Mouse (Mus musculus): Measurements from ENCODE around the gene Gnptab. TPM values are rescaled to one million over a fixed set of nuclear protein-coding genes. Genes with fewer than 3 reads are reported as not detected.
"Not testable (repeated sequence)": the region's sequence is repeated elsewhere in the genome, so short reads cannot be mapped to it uniquely, and the experiment has no call there.

Gnptab gene
- polyA plus RNA-seq, 1 experiment from 2014 or later: 7.3 TPM

DNA sequence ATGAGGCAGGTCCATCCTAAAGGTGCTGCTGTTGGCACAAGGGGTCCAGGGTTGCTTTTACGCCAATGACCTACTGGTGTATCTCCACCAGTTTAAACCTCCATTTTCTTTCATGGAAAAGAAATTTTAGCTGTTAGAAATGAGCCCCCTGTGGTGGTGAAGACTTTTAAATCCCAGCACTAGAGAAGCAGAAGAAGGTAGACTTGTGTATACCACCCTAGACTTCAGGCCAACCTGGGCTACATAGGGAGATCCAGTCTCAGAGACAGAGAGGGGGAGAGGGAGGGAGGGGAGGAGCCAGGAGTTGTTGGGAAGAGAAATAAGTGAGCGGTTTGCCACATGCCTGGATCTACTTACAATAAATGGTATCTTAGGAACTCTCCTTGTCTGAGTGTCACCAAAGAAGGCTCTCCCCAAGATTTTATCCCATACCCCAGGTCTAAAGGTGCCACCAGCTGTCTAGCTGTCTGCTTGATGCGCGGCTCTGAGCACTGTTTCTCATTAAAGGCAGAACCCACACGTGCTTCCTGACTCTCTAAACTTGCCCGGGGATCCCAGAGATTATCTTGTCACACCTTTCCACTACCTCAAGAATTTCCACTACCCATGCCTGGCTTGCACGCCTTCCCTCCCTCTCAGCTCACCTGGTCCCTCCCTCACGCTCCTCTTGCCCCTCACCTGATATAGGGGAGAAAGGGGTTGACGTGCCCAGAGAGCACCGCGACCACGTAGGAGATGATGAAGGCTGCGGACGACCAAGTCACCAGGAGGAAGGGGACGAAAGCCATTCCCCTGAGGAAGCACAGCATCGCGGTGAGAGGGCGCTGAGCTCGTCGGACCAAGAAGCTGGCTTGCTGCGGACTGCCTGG, 22.6 kb upstream of the Gnptab start:
- Histone ChIP-seq H3K4me1 (peaks cover 13% of the 10 kb centered on the region), H3K27me3 (replicated peaks) (peaks cover 28% of the 10 kb centered on the region), H3K36me3 (no peaks in the 10 kb centered on the region), H3K9me3 (replicated peaks) (no peaks in the 10 kb centered on the region), H3K4me3 (peak overlapping the region; percentile 60), H3K9ac (peak overlapping the region; percentile 40), H3K27ac (no peak overlapping the region), H3K4me2 (peak overlapping the region; percentile 78)
- ATAC-seq: peak; percentile 38
- 9% methylated on average over 21 of the region's 21 CpGs for WGBS (ENCODE audit: insufficient replicate concordance)

DNA sequence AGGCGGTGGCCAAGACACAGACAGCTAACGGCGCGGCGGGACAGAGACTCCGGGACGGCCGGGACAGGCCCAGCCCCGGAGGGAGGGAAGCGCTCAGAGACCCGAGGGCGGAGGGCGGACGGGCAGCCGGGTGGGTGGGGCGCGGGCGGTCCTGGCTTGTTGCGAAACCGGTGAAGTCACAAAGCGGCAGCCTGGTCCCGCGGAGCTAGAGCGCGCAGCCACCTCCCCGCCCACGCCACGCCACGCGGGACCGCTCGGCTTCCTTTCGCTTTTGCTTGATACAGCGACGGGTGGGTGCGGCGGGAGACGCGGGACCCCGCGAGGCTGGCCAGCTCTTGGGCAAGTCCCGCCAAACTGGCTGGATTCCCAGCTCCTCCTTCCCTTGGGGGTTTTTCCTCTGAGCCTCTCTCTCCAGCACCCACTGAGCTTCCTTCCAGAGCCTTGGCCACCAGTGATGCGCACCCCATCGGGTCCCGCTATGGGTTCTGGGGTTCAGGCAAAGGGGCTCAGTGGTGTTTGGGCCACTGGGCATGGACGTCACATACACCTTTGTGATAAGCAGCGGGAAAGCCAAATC, 21.9 kb upstream of the Gnptab start:
- H3K9me3 ChIP-seq (replicated peaks): no peaks in the 10 kb centered on the region
- WGBS (ENCODE audit: insufficient replicate concordance): 2% methylated on average over 47 of the region's 47 CpGs
- ATAC-seq: peak; percentile 82
- no peak overlapping the region for H3K27ac ChIP-seq
- peaks cover 28% of the 10 kb centered on the region for H3K27me3 ChIP-seq (replicated peaks)
- peaks cover 10% of the 10 kb centered on the region; the same call in 1 of the 2 replicates for H3K4me1 ChIP-seq
- H3K36me3 ChIP-seq: no peaks in the 10 kb centered on the region
- H3K4me2 ChIP-seq: peak overlapping the region; percentile 78
- H3K9ac ChIP-seq: peak overlapping the region; percentile 40
- H3K4me3 ChIP-seq: peak overlapping the region; percentile 60

DNA sequence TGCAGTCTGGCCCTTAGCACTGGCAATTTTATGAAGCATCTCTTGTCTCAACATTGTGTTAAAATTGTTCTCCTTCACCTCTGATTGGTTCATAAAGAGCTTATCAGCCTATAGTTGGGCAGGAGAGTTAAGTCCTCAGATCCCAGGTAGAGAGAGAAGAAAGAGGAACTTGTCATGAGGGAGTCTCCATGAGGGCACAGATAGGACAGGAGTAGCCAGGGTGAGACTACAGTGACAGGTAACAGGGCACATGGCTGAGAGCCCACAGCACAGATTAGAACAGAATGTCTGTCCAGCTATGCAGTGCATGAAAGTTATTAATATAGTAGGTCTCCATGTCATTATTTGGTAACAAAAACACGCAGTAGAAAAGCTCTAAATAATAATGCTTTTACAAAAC, 16.7 kb upstream of the Gnptab start:
- peaks cover 8% of the 10 kb centered on the region for H3K27me3 ChIP-seq (replicated peaks)
- H3K36me3 ChIP-seq: no peaks in the 10 kb centered on the region
- WGBS (ENCODE audit: insufficient replicate concordance): 68% methylated on average over 1 of the region's 1 CpGs
- H3K9me3 ChIP-seq (replicated peaks): no peaks in the 10 kb centered on the region
- H3K4me1 ChIP-seq: peaks cover 3% of the 10 kb centered on the region; the same call in 1 of the 2 replicates
- H3K9ac ChIP-seq: no peak overlapping the region
- no peak for ATAC-seq
- H3K4me3 ChIP-seq: no peak overlapping the region
- H3K27ac ChIP-seq: no peak overlapping the region
- no peak overlapping the region for H3K4me2 ChIP-seq

DNA sequence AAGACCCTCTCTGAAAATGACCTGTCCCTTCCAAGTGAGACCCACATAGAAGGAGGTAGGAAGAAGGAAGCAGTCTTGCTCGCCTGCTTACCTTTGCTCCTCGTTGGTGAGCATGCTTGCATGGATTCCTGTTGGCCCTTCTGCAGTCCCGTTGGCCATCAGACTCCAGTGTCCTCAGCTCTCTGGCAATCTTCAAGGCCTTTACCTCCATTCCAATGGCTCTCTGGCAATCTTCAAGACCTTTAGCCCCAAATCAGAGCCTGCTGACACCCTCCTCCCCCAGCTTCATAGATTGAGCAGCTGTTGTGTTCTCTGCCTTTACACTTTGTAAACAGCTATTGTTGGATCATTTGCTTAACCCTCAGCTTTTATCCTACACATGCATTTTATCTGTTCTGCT, 14.7 kb upstream of the Gnptab start:
- no peak overlapping the region for H3K4me2 ChIP-seq
- WGBS (ENCODE audit: insufficient replicate concordance): 50% methylated on average over 3 of the region's 3 CpGs
- H3K9ac ChIP-seq: no peak overlapping the region
- H3K27me3 ChIP-seq (replicated peaks): no peaks in the 10 kb centered on the region
- H3K4me1 ChIP-seq: no peaks in the 10 kb centered on the region
- H3K9me3 ChIP-seq (replicated peaks): no peaks in the 10 kb centered on the region
- H3K4me3 ChIP-seq: no peak overlapping the region
- H3K27ac ChIP-seq: no peak overlapping the region
- H3K36me3 ChIP-seq: no peaks in the 10 kb centered on the region
- no peak for ATAC-seq

DNA sequence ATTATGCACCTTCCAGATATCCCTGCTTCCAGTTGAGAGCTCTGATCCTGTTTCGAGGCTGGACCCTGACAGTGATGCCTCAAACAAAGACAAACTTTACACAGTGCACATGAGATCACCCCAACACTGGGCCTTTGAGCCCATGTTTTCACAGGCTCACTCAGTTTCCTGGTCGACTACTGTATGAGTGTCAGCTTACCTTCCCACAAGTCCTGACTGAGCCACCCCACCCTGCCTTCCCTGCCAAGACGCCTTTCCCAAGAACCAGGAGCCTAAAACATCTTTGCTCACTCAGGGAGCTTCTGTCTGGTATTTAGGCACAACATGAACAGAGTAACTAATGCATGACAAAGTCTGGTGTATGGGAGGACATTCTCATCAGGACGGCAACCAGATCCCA, 9.7 kb upstream of the Gnptab start:
- Histone ChIP-seq H3K9me3 (replicated peaks) (no peaks in the 10 kb centered on the region), H3K27me3 (replicated peaks) (no peaks in the 10 kb centered on the region), H3K4me1 (no peaks in the 10 kb centered on the region), H3K27ac (no peak overlapping the region), H3K36me3 (no peaks in the 10 kb centered on the region), H3K4me2 (no peak overlapping the region), H3K4me3 (no peak overlapping the region), H3K9ac (no peak overlapping the region)
- ATAC-seq: no peak
- 53% methylated on average over 4 of the region's 4 CpGs for WGBS (ENCODE audit: insufficient replicate concordance)

DNA sequence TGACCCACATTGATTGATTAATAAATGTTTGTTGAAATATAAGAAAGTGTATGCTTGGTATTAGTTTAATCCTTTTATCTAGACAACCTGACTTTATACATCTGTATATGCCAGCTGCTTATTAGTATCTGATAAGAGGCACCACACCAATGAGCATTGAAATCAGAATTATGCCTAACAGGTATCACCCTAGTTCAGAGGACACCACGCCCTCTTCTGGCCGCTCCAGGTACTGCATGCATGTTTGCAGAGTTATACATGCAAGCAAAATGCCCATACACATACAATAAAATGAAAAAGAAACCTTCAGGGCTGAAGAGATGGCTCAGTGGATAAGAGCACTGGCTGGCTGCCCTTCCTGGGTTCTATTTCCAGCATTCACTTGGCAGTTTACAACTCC, 7.1 kb upstream of the Gnptab start:
- Histone ChIP-seq H3K4me2 (no peak overlapping the region), H3K9ac (no peak overlapping the region), H3K27ac (no peak overlapping the region), H3K36me3 (no peaks in the 10 kb centered on the region), H3K4me3 (no peak overlapping the region), H3K9me3 (replicated peaks) (no peaks in the 10 kb centered on the region), H3K4me1 (no peaks in the 10 kb centered on the region), H3K27me3 (replicated peaks) (0 out of 2 replicates have a peak, but pooled peaks cover 8% of the 10 kb centered on the region)
- ATAC-seq: no peak
- WGBS (ENCODE audit: insufficient replicate concordance): 3% methylated on average over 2 of the region's 2 CpGs

DNA sequence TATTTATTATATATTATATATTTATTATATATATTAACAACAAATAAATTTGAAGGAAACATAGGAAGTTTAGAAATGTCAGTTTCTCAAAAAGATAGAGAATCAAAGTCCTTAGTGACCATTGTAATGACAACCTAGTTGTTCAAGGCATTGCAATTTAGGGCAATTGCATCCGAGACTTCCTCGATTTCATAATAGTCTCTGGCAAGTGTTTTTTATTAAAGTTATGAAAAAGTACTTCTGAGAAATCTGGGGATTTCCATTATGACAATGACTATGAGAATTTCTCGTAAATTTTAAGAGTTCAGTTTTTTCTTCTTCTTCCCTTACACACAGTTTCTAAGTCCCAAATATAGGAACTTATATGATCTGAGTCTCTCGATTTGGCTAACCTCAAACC, 6.5 kb upstream of the Gnptab start:
- Histone ChIP-seq H3K27ac (no peak overlapping the region), H3K27me3 (replicated peaks) (0 out of 2 replicates have a peak, but pooled peaks cover 8% of the 10 kb centered on the region), H3K4me2 (no peak overlapping the region), H3K36me3 (no peaks in the 10 kb centered on the region), H3K4me1 (no peaks in the 10 kb centered on the region), H3K9ac (no peak overlapping the region), H3K9me3 (replicated peaks) (no peaks in the 10 kb centered on the region), H3K4me3 (no peak overlapping the region)
- ATAC-seq: no peak
- 67% methylated on average over 4 of the region's 4 CpGs for WGBS (ENCODE audit: insufficient replicate concordance)

DNA sequence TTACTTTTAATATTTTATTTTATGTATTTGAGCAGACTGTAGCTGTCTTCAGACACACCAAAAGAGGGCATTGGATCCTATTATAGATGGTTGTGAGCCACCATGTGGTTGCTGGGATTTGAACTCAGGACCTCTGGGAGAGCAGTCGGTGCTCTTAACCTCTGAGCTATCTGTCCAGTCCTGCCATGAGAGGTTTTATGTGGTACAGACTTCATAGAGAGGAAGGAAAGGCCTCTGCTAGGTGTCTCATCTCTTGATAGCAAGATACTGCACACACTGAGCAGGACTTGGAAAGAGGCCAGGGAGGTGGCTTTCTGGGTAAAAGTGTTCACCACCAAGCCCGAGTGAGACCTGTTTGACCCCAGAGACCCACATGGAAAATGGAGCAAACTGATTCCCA, 6.0 kb upstream of the Gnptab start:
- H3K27ac ChIP-seq; H3K4me3 ChIP-seq; H3K4me1 ChIP-seq; H3K9ac ChIP-seq; H3K9me3 ChIP-seq (replicated peaks); H3K4me2 ChIP-seq; H3K27me3 ChIP-seq (replicated peaks); ATAC-seq; H3K36me3 ChIP-seq: not testable (repeated sequence)
- WGBS (ENCODE audit: insufficient replicate concordance): 60% methylated on average over 2 of the region's 2 CpGs

DNA sequence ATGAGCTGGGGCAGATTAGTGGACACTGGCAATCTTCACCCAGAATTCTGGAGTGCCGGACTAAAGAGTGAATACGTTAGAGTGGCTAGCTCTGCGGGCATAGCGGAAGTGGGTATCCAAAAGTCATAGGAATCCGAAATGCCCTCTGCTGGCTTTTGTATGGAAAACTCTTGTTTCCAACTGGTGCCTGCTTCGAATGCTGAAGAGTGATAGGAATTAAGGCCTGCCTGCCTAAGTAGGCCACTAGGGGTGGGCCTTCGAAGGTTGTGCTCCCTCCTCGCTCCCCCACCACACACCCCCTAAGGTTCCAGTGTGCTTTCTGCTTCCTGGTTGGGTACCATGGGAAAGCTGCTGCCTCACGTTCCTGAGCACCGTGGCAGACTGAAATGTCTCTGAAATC, 3.9 kb upstream of the Gnptab start:
- H3K4me1 ChIP-seq: peaks cover 13% of the 10 kb centered on the region
- 42% methylated on average over 10 of the region's 10 CpGs for WGBS (ENCODE audit: insufficient replicate concordance)
- ATAC-seq: no peak

DNA sequence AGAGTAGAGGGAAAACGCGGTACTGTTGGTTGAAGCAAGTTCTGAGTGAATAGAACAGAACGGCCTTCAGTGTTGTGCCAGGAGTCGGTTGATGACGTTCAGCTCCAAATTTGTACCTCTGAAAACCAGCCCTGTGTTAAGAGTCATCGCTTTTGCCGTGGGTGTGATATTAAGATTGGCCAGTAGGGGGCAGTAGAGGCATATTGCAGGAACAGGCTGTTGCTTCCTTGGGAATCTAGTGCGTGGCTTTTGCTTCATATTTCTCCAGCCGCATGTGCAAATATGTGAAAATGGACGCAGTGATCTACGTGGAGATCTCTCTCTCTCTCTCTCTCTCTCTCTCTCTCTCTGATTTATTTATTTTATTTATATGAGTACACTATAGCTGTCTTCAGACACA, 2.2 kb upstream of the Gnptab start:
- Histone ChIP-seq H3K27me3 (replicated peaks) (0 out of 2 replicates have a peak, but pooled peaks cover 8% of the 10 kb centered on the region), H3K4me3 (no peak overlapping the region), H3K9ac (no peak overlapping the region), H3K27ac (no peak overlapping the region), H3K4me2 (no peak overlapping the region), H3K36me3 (no peaks in the 10 kb centered on the region), H3K4me1 (peaks cover 30% of the 10 kb centered on the region), H3K9me3 (replicated peaks) (no peaks in the 10 kb centered on the region)
- no peak for ATAC-seq
- WGBS (ENCODE audit: insufficient replicate concordance): 9% methylated on average over 11 of the region's 11 CpGs

More for the DNA sequence above, 3.9 kb upstream of the Gnptab start:
- no peak overlapping the region for H3K27ac ChIP-seq
- no peaks in the 10 kb centered on the region for H3K36me3 ChIP-seq
- H3K4me3 ChIP-seq: no peak overlapping the region
- H3K4me2 ChIP-seq: no peak overlapping the region
- H3K27me3 ChIP-seq (replicated peaks): 0 out of 2 replicates have a peak, but pooled peaks cover 8% of the 10 kb centered on the region
- no peaks in the 10 kb centered on the region for H3K9me3 ChIP-seq (replicated peaks)
- no peak overlapping the region for H3K9ac ChIP-seq

DNA sequence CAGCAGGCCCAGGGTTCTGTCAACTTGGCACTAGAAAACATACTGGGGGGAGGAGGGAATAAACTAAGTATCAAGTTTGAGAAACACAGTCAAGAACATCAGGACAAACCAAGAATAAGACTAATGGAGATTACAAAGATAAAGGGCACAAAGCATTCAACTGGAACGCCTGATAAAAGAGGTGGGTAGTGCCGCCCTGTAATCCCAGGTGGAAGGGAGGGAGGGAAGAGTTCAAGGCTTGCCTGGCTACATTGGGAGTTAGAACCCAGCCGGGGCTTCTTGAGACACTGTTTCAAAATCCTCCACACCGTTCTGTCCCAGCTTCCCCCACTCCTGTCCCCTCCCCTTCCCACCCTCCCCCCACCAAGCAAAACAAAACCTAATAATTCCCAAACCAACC, 1.3 kb upstream of the Gnptab start:
- Histone ChIP-seq H3K27me3 (replicated peaks) (0 out of 2 replicates have a peak, but pooled peaks cover 8% of the 10 kb centered on the region), H3K4me2 (no peak overlapping the region), H3K9ac (no peak overlapping the region), H3K27ac (no peak overlapping the region), H3K36me3 (no peaks in the 10 kb centered on the region), H3K9me3 (replicated peaks) (no peaks in the 10 kb centered on the region), H3K4me3 (no peak overlapping the region), H3K4me1 (peaks cover 39% of the 10 kb centered on the region)
- ATAC-seq: no peak
- 51% methylated on average over 4 of the region's 4 CpGs for WGBS (ENCODE audit: insufficient replicate concordance)

DNA sequence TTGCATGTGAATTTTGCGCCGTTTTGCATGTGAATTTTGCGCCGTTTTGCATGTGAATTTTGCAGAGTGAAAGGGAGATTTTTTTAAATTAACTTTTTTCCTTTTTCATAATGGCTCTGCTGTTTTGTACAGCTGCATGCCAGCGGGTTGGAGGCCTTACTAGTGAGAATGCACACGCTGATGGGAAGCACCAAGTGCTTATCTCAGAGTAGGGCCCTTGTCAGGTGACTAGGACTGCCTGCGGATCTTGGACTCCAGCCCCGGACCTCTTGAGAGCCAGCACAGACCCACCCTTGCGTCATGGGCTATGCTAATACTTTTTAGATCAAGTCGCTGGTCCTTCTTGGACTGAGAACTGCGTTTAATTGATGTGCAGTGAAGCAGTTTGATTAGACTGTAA, 1.1 kb downstream of the Gnptab start:
- 2% methylated on average over 11 of the region's 11 CpGs for WGBS (ENCODE audit: insufficient replicate concordance)
- peaks cover 53% of the 10 kb centered on the region for H3K4me1 ChIP-seq
- peak overlapping the region; percentile 73 for H3K4me3 ChIP-seq

More for the DNA sequence above, 1.1 kb downstream of the Gnptab start:
- Histone ChIP-seq H3K27ac (peak overlapping the region; percentile 76), H3K36me3 (no peaks in the 10 kb centered on the region), H3K9me3 (replicated peaks) (no peaks in the 10 kb centered on the region), H3K4me2 (peak overlapping the region; percentile 97), H3K27me3 (replicated peaks) (0 out of 2 replicates have a peak, but pooled peaks cover 8% of the 10 kb centered on the region), H3K9ac (peak overlapping the region; percentile 76)
- ATAC-seq: peak; percentile 82
